Mouse (Mus musculus): ENCODE data around the gene Ptprm.

DNA sequence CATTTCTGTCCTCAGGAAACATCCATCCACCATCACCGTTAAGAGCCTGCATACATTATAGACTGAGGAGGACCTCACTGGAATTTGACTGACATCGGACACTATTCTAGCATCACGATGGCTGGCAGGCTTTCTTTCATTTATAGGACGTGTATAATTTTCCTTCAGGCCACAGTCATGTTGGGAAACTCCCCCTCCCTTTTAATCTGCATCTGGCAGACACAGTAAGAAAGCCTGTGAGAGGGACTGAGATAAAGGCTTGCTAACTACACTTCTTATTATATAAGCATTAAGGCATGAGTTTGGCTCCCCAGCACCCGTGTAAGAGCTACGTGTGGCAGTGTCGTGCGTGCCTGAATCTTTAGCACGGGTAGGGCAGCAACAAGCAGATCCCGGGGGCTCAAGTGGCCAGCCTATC is 571.2 kb downstream of the Ptprm start:
- no peak for TF ChIP-seq CTCF (IDR thresholded peaks at IDR 0.05; ENCODE audit: borderline replicate concordance, insufficient read depth, low read length)
- TF ChIP-seq POLR2A (IDR thresholded peaks at IDR 0.05; ENCODE audit: low read depth, low read length), result no peak

Data from embryonic fibroblast, embryonic 13.5 days (primary cell).